Mouse (Mus musculus): Measurements from ENCODE around the gene Hmgxb4.

- no peak for TF ChIP-seq CTCF (IDR thresholded peaks at IDR 0.05; ENCODE audit: extremely low read depth, insufficient read length, insufficient replicate concordance, low read depth, low read length)
- no peak for TF ChIP-seq POLR2A (IDR thresholded peaks at IDR 0.05; ENCODE audit: low read depth, low read length)
Measured at GRCm38 (mm10) chr8:75032961-75033360, 39.8 kb downstream of the Hmgxb4 start.
